Mouse (Mus musculus) neural tube, embryonic 12.5 days (tissue): ENCODE measurements around the gene Shank1. TPM values are rescaled to one million over a fixed set of nuclear protein-coding genes. Genes with fewer than 3 reads are reported as not detected.

Experiments
- ATAC-seq: fragments of 200-750 bp; cut with Nextera tagmentation; 2 replicates; pipeline ENCODE4 v1.8.0; 2017; ENCODE audit warnings: low read depth, mild to moderate bottlenecking, moderate TSS enrichment, moderate library complexity; ENCODE audit not compliant: low FRiP score
- H3K27ac ChIP-seq: fragments of 300-500 bp; sonication (generic); 2 replicates; pipeline ENCODE4 v1.5.1; 2016
- H3K27me3 ChIP-seq: fragments of 300-500 bp; sonication (generic); replicated peaks from 2 replicates; pipeline ENCODE4 v1.6.1; 2016; ENCODE audit warnings: mild to moderate bottlenecking
- H3K36me3 ChIP-seq: fragments of 300-500 bp; sonication (generic); 2 replicates; pipeline ENCODE4 v1.6.1; 2016; ENCODE audit warnings: mild to moderate bottlenecking
- H3K4me1 ChIP-seq: fragments of 300-500 bp; sonication (generic); 2 replicates; pipeline ENCODE4 v1.6.1; 2016
- H3K4me2 ChIP-seq: fragments of 300-500 bp; sonication (generic); replicated peaks from 2 replicates; pipeline ENCODE4 v1.6.1; 2016; ENCODE audit warnings: mild to moderate bottlenecking
- H3K4me3 ChIP-seq: fragments of 300-500 bp; sonication (generic); 2 replicates; pipeline ENCODE4 v1.5.1; 2016
- H3K9ac ChIP-seq: fragments of 300-500 bp; sonication (generic); 2 replicates; pipeline ENCODE4 v1.6.1; 2016; ENCODE audit warnings: mild to moderate bottlenecking
- H3K9me3 ChIP-seq: fragments of 300-500 bp; sonication (generic); 2 replicates; pipeline ENCODE4 v1.6.1; 2016; ENCODE audit warnings: mild to moderate bottlenecking
- WGBS: fragments of 180-500 bp; shearing (Covaris S2); methylation state at CpG from one replicate; pipeline ENCODE4 v1.1.7; 2016; 5-methylcytosine and 5-hydroxymethylcytosine counted together
- polyA plus RNA-seq: library from polyadenylated mRNA; unstranded; fragments of >200 nt; fragmentation: Nextera tagmentation; extraction: Ambion mirVana; gene quantifications from 2 replicates; pipeline ENCODE4 v1.2.1, GENCODE M21; 2016

Gene Shank1
- polyA plus RNA-seq, 1 experiment from 2014 or later, result 12.6 TPM

DNA sequence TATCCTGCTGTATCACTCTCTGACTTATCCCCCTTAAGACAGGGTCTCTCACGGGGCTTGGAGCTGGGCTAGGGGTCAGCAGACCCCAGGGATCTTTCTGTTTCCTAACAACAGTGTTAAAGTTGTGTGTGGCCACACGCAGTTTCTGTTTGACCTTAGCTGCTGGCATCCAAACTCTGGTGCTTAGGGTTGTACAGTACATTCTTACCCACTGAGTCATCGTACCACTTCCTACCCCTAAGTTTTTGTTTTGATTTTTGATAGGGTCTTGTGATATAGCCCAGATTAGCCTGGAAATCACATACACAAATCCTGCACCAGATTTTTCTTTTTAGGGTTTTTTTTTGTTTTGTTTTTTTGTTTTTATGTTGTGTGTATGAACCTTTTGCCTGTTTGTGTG lies 22.3 kb downstream of the Shank1 start:
- Histone ChIP-seq H3K27ac (no peak overlapping the region), H3K9me3 (no peaks in the 10 kb centered on the region), H3K4me1 (peaks cover 22% of the 10 kb centered on the region), H3K4me2 (no peak overlapping the region), H3K9ac (no peak overlapping the region), H3K36me3 (peaks cover 6% of the 10 kb centered on the region; the same call in 1 of the 2 replicates), H3K27me3 (peaks cover 47% of the 10 kb centered on the region), H3K4me3 (no peak overlapping the region)
- no peak for ATAC-seq
- 73% methylated on average over 3 of the region's 3 CpGs for WGBS

- Histone ChIP-seq H3K27ac (no peak overlapping the region), H3K4me1 (peaks cover 22% of the 10 kb centered on the region), H3K4me3 (no peak overlapping the region), H3K36me3 (0 out of 2 replicates have a peak, but pooled peaks cover 6% of the 10 kb centered on the region), H3K27me3 (peaks cover 65% of the 10 kb centered on the region), H3K4me2 (no peak overlapping the region), H3K9ac (no peak overlapping the region), H3K9me3 (no peaks in the 10 kb centered on the region)
- ATAC-seq, result no peak
- WGBS, result 74% methylated on average over 14 of the region's 14 CpGs
Measured at GRCm38 (mm10) chr7:44334139-44334538, 24.1 kb downstream of the Shank1 start.

DNA sequence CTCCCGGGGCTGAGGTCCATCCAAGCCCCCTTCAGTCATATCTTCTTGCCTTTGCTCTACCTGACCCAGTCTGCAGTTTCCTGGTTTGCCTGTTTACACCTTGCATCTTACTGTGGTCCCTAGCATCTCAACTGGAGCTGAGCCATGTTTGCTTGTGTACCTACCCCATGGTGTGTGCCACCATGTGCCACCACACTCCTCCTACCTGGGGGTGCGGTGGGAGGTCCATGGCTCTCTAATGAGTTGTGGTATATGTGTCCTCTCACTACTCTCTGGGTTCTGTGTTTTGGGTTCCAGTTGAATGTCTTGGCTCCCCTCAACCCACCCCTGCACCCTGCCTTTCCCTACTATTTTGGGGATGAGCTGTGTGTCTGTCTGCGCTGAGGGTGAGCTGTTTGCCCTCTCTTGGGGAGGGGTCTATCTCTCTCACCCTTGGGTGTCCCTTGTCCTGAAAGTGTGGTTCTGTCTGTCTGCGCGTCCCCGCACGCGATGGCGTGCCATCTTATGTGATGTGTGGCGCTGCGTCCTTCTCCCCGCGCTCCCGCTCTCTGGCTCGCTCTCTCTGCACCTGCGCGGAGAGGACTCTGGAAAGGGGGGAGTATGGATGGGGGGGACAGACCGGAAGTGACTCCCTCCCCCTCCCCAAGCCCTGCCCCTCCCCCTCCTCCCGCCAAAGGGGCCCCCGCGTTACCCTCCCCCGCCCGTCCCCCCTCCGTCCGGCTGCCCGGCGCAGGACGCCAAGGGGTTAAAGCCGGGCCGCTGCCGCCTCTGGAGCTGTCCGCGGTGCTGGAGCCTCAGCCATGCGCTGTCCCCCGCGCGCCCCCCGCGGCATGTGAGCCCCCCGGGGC lies 25.2 kb downstream of the Shank1 start:
- peak overlapping the region; percentile 66; the same call in 1 of the 2 replicates for H3K27ac ChIP-seq
- 0 out of 2 replicates have a peak, but pooled peaks cover 6% of the 10 kb centered on the region for H3K36me3 ChIP-seq
- peaks cover 22% of the 10 kb centered on the region for H3K4me1 ChIP-seq
- peak overlapping the region; percentile 80 for H3K4me2 ChIP-seq
- 5% methylated on average over 30 of the region's 40 CpGs for WGBS
- peak overlapping the region; percentile 59 for H3K4me3 ChIP-seq
- H3K9me3 ChIP-seq, result no peaks in the 10 kb centered on the region
- peak; percentile 69 for ATAC-seq
- peaks cover 76% of the 10 kb centered on the region for H3K27me3 ChIP-seq
- peak overlapping the region; percentile 75 for H3K9ac ChIP-seq

DNA sequence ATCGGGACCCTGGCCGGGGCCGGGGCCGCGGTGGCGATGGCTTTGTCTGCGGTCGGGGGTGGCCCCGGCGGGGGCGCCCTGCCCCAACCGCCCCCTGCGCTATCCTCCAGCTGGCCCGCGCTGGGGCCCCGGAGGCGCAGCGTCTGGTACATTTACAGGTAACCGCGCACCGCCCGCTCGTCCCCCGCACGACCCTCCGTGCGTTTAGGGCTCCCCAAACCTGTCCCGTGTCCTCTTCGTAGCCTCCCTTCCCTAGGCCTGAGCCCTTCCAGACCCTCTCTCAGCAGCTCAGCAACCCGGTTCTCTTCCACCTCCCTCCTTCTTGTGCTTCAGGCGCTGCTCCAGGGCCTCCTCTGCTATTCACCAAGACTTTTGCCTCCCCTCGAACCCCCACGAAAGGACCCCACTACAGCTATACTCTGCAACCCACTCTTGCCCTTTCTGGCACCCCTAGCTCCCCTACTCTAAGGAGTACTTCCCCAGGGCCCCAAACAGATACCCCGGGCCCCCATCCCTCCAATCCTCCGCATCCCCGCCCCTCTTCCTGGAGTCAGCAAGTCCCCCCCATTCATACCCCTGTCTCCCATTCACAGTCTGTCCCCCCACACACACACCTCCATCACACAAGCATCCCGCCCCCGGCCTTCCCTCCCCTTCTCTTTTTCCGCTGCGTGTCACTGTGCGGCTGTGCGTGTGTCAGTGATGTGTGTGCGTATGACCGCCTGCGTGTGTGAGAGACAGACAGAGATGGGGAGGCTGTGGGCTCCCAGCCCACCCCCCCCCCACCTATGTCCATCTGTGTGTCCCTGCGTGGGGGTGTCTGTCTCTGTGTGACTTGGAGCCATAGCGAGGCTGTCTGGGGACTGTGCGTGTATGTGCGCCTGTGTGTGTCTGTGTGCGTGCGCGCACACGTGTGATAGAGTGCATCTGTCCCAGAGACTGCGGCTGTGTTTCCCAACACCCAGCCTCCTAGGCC lies 26.3 kb downstream of the Shank1 start:
- peaks cover 22% of the 10 kb centered on the region for H3K4me1 ChIP-seq

DNA sequence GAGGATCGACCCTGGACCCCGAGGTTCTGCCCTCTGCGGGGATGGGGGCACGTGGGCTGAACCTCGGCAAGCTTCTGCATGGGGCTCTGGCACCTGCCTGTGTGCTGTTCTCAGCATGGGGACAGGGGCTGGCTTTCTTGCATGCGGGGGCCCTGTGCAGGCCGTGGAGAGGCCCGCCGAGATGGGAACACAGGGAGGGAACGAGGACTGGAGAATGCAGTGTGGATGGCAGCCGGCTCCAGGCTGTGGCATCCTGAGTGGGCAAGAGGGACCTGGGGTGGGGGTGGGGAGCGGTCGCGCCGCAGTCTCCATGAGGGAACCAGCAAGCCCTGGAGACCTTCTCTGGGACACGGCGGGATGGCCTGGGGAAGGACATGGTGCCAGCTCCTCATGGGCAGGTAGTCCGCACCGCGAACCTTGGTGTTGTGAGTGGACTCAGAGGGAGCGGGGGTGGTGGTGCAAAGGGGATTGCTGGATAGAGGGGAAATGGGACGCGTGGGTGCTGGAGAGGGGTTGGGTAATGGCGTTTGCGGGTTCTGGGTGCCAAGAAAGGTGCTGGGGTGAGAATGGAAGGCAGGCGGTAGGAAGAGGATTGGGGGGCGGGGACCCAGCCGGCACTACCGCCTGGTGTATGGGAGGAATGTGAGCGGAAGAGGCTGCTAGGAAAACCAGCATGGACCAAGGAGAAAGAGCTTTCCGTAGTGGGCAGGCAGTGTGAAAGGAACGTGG lies 27.2 kb downstream of the Shank1 start:
- peaks cover 22% of the 10 kb centered on the region for H3K4me1 ChIP-seq
- H3K36me3 ChIP-seq, result 0 out of 2 replicates have a peak, but pooled peaks cover 6% of the 10 kb centered on the region
- ATAC-seq, result peak; percentile 19; the same call in 1 of the 2 replicates
- H3K27me3 ChIP-seq, result peaks cover 88% of the 10 kb centered on the region
- H3K9ac ChIP-seq, result peak overlapping the region; percentile 75
- no peak overlapping the region for H3K27ac ChIP-seq
- peak overlapping the region; percentile 80 for H3K4me2 ChIP-seq
- peak overlapping the region; percentile 59 for H3K4me3 ChIP-seq
- no peaks in the 10 kb centered on the region for H3K9me3 ChIP-seq
- WGBS, result 4% methylated on average over 32 of the region's 32 CpGs

More for the DNA sequence above, 26.3 kb downstream of the Shank1 start:
- Histone ChIP-seq H3K9me3 (no peaks in the 10 kb centered on the region), H3K36me3 (0 out of 2 replicates have a peak, but pooled peaks cover 6% of the 10 kb centered on the region), H3K9ac (peak overlapping the region; percentile 75), H3K4me2 (peak overlapping the region; percentile 80), H3K27me3 (peaks cover 79% of the 10 kb centered on the region), H3K4me3 (peak overlapping the region; percentile 59), H3K27ac (peak overlapping the region; percentile 66; the same call in 1 of the 2 replicates)
- peak; percentile 79 for ATAC-seq
- 2% methylated on average over 52 of the region's 54 CpGs for WGBS

- ATAC-seq, result no peak
- H3K4me2 ChIP-seq, result no peak overlapping the region
- WGBS, result 68% methylated on average over 6 of the region's 6 CpGs
- H3K4me1 ChIP-seq, result peaks cover 20% of the 10 kb centered on the region
- H3K36me3 ChIP-seq, result peaks cover 15% of the 10 kb centered on the region; the same call in 1 of the 2 replicates
- H3K9me3 ChIP-seq, result no peaks in the 10 kb centered on the region
- peaks cover 78% of the 10 kb centered on the region for H3K27me3 ChIP-seq
- no peak overlapping the region for H3K27ac ChIP-seq
- no peak overlapping the region for H3K9ac ChIP-seq
- H3K4me3 ChIP-seq, result no peak overlapping the region
Measured at GRCm38 (mm10) chr7:44340226-44340625, 30.2 kb downstream of the Shank1 start.

- ATAC-seq, result no peak
- Histone ChIP-seq H3K36me3 (peaks cover 23% of the 10 kb centered on the region; the same call in 1 of the 2 replicates), H3K4me2 (no peak overlapping the region), H3K4me1 (peaks cover 12% of the 10 kb centered on the region), H3K27ac (no peak overlapping the region), H3K27me3 (peaks cover 69% of the 10 kb centered on the region), H3K9ac (no peak overlapping the region), H3K4me3 (no peak overlapping the region), H3K9me3 (no peaks in the 10 kb centered on the region)
- 89% methylated on average over 10 of the region's 10 CpGs for WGBS
Measured at GRCm38 (mm10) chr7:44341119-44341518, 31.1 kb downstream of the Shank1 start.

DNA sequence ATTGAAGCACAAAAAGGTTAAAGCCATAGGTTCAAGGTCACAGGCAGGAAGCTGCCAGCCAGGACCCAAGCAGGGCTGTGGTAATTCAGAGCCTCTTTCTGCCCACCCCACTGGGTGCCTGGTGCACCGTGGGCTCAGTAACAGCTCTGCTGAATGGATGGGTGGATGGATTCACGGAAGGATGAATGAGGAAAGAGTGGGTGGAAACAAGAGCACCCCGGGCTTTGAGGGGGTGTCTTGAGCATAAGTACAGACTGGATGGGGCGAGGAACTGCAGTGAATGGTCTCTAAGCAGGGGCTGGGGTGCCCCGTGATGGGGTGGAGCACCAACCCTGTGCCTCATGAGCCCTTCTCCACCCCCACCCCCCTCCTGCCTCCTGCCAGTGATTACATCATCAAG lies 31.7 kb downstream of the Shank1 start:
- Histone ChIP-seq H3K36me3 (peaks cover 25% of the 10 kb centered on the region; the same call in 1 of the 2 replicates), H3K4me3 (no peak overlapping the region), H3K4me2 (no peak overlapping the region), H3K27me3 (peaks cover 64% of the 10 kb centered on the region), H3K4me1 (peaks cover 6% of the 10 kb centered on the region; the same call in 1 of the 2 replicates), H3K9ac (no peak overlapping the region), H3K9me3 (no peaks in the 10 kb centered on the region), H3K27ac (no peak overlapping the region)
- ATAC-seq, result no peak
- 69% methylated on average over 5 of the region's 5 CpGs for WGBS

DNA sequence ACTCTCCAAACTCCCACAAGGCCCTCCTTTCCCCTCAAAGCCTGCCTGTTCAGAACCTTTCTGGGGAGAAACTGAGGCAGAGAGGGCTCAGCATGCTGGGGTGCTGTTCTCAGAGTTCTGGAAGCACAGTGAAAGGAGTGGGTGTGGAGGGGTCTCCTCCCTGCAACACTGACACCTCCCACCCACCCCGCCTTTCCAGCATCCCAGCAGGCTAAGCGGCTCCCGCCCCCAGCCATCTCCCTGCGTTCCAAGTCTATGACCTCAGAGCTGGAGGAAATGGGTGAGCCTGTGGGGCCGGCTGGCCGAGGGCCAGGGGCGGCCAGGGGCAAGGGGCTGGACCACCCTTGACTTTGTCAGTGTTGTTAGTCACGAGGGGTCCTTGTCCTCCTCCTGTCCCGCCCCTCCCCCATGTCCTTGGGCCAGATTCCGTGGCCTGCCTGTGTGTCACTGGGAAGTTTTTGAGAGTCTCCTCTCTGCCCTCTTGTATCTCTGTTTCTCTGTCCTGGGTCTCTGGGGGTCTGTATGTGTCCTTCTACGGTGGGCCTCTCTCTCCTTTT lies 33.5 kb downstream of the Shank1 start:
- H3K27me3 ChIP-seq, result peaks cover 54% of the 10 kb centered on the region

GRCm38 (mm10) chr7:44344622-44345021 lies 34.6 kb downstream of the Shank1 start:
- Histone ChIP-seq H3K9me3 (no peaks in the 10 kb centered on the region), H3K4me1 (no peaks in the 10 kb centered on the region), H3K9ac (no peak overlapping the region), H3K36me3 (peaks cover 25% of the 10 kb centered on the region; the same call in 1 of the 2 replicates), H3K27ac (no peak overlapping the region), H3K4me3 (no peak overlapping the region), H3K27me3 (peaks cover 50% of the 10 kb centered on the region), H3K4me2 (no peak overlapping the region)
- no peak for ATAC-seq
- 76% methylated on average over 12 of the region's 12 CpGs for WGBS

More for the DNA sequence above, 33.5 kb downstream of the Shank1 start:
- Histone ChIP-seq H3K4me1 (no peaks in the 10 kb centered on the region), H3K36me3 (peaks cover 25% of the 10 kb centered on the region; the same call in 1 of the 2 replicates), H3K9ac (0 out of 2 replicates have a peak overlapping the region, but pooled peaks have one; percentile 6), H3K4me2 (no peak overlapping the region), H3K4me3 (no peak overlapping the region), H3K9me3 (no peaks in the 10 kb centered on the region), H3K27ac (no peak overlapping the region)
- 15% methylated on average over 11 of the region's 11 CpGs for WGBS
- ATAC-seq, result no peak

DNA sequence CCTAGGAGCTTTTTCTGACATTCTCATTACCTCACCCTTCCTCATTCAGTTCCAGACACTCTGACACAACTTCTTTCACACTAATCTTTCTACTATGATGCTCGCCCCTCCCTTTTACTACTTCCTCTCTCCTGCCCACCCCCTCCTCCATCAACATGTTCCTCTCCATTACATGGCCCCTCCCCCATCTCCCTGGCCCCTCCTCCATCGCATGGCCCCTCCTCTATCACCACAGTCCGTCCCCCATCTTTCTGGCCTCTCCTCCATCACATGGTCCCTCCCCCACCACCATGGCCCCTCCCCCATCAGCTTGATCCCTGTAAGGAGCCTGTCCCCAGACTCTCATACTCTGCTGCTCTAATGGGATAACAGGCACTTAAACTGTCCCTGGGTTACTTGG lies 39.0 kb downstream of the Shank1 start:
- Histone ChIP-seq H3K27me3 (peaks cover 58% of the 10 kb centered on the region), H3K4me3 (no peak overlapping the region), H3K27ac (no peak overlapping the region), H3K4me1 (peaks cover 34% of the 10 kb centered on the region), H3K4me2 (no peak overlapping the region), H3K36me3 (peaks cover 22% of the 10 kb centered on the region; the same call in 1 of the 2 replicates), H3K9ac (no peak overlapping the region), H3K9me3 (no peaks in the 10 kb centered on the region)
- no peak for ATAC-seq
- 15% methylated on average over 3 of the region's 3 CpGs for WGBS
